Comparison of ENCODE assay signal across 13 mouse cellular contexts in genomic region chr4:12286391-12286790, GRCm38 (mm10).
"Had no signal": no experiment of that assay in that cellular context is flagged by ENCODE, and none has a peak within 500 bp of the region (broad histone marks: within the 10 kb centered on the region; RNA-seq: fewer than 3 reads in every experiment).

No protein-coding gene starts in this region.

- H3K9me3 ChIP-seq: limb, embryonic 13.5 days had no signal

- H3K4me1 ChIP-seq: limb, embryonic 13.5 days had no signal

- H3K4me3 ChIP-seq: layer of hippocampus, adult 2 months; limb, embryonic 13.5 days had no signal

- H3K27me3 ChIP-seq: limb, embryonic 13.5 days had no signal

- H3K27ac ChIP-seq: layer of hippocampus, adult 2 months; limb, embryonic 13.5 days; liver, embryonic 14.5 days had no signal

- H3K36me3 ChIP-seq: limb, embryonic 13.5 days had no signal

- H3K4me2 ChIP-seq: limb, embryonic 13.5 days had no signal

- DNase-seq: kidney, adult 18-20 months; kidney, postnatal 10 days; kidney, postnatal 4 days; left cerebral cortex, postnatal 4 days; lung, adult 18-20 months; retina, postnatal 1 day; right cerebral cortex, postnatal 4 days; spleen, adult 18-20 months; thymus, adult 2 months; thymus, postnatal 25 days had no signal

- H3K9ac ChIP-seq: limb, embryonic 13.5 days; liver, embryonic 14.5 days had no signal
